Mouse (Mus musculus) heart, postnatal 0 days (tissue): ENCODE results near the gene Cdc42bpb. TPM values are rescaled to one million over a fixed set of nuclear protein-coding genes. Genes with fewer than 3 reads are reported as not detected.
A peak's percentile ranks its signal among the peaks of the same experiment; 100 is the strongest.

ENCODE experiments used
- ATAC-seq: fragments of 200-750 bp; cut with Nextera tagmentation; 2 replicates; pipeline ENCODE4 v1.8.0; 2017; ENCODE audit warnings: low read depth, moderate number of reproducible peaks, moderate library complexity; ENCODE audit not compliant: insufficient read depth
- DNase-seq: peaks from one replicate; pipeline ENCODE4 v3.0.0-alpha.2; 2016; ENCODE audit warnings: low spot score
- H3K27ac ChIP-seq: fragments of 300-500 bp; sonication (generic); 2 replicates; pipeline ENCODE4 v1.5.1; 2014; ENCODE audit warnings: low read depth, mild to moderate bottlenecking
- H3K27me3 ChIP-seq: fragments of 300-500 bp; sonication (generic); 2 replicates; pipeline ENCODE4 v1.6.1; 2014; ENCODE audit warnings: low read length, mixed read lengths; ENCODE audit not compliant: control insufficient read depth, insufficient read depth
- H3K36me3 ChIP-seq: fragments of 300-500 bp; sonication (generic); replicated peaks from 2 replicates; pipeline ENCODE4 v1.6.1; 2014; ENCODE audit warnings: low read length, mixed read lengths; ENCODE audit not compliant: control insufficient read depth, insufficient read depth
- H3K4me1 ChIP-seq: fragments of 300-500 bp; sonication (generic); 2 replicates; pipeline ENCODE4 v1.6.1; 2014; ENCODE audit warnings: antibody characterized with exemption; ENCODE audit not compliant: control insufficient read depth, insufficient read depth
- H3K4me2 ChIP-seq: fragments of 300-500 bp; sonication (generic); 2 replicates; pipeline ENCODE4 v1.6.1; 2014; ENCODE audit warnings: low read depth, mild to moderate bottlenecking, low read length, moderate library complexity
- H3K4me3 ChIP-seq: fragments of 300-500 bp; sonication (generic); 2 replicates; pipeline ENCODE4 v1.5.1; 2014; ENCODE audit warnings: low read depth, low read length
- H3K9ac ChIP-seq: fragments of 300-500 bp; sonication (generic); replicated peaks from 2 replicates; pipeline ENCODE4 v1.6.1; 2014; ENCODE audit warnings: low read depth, low read length, mixed read lengths
- H3K9me3 ChIP-seq: fragments of 300-500 bp; sonication (generic); replicated peaks from 2 replicates; pipeline ENCODE4 v1.6.1; 2016; ENCODE audit warnings: low read length; ENCODE audit not compliant: control insufficient read depth
- CTCF ChIP-seq: IDR thresholded peaks from 2 replicates; pipeline ENCODE4 v1.5.1; 2016; ENCODE audit warnings: antibody characterized with exemption, control low read depth, low read depth
- EP300 ChIP-seq: IDR thresholded peaks from 2 replicates; pipeline ENCODE4 v1.6.1; 2016; ENCODE audit warnings: antibody characterized with exemption, low read depth
- WGBS: fragments of 180-500 bp; shearing (Covaris S2); extraction: QIAGEN DNeasy Blood & Tissue Kit; methylation state at CpG from one replicate; pipeline ENCODE4 v1.1.7; 2014; 5-methylcytosine and 5-hydroxymethylcytosine counted together
- polyA plus RNA-seq: library from polyadenylated mRNA; unstranded; fragments of >200 nt; fragmentation: Nextera tagmentation; extraction: Ambion mirVana; gene quantifications from 2 replicates; pipeline ENCODE4 v1.2.1, GENCODE M21; 2015
- total RNA-seq: library from RNA; depleted of rRNA; stranded (reverse); fragments of >200 nt; gene quantifications from 2 replicates; pipeline ENCODE4 v1.2.3, GENCODE M21; 2014; ENCODE audit warnings: low replicate concordance

Cdc42bpb gene
- total and polyA plus RNA-seq, 2 experiments from 2014 or later = 18.2 to 119 TPM

GRCm38 (mm10) chr12:111324949-111325348 lies 52.6 kb downstream of the Cdc42bpb start:
- no peaks in the 10 kb centered on the region for H3K27me3 ChIP-seq
- 94% methylated on average over 12 of the region's 12 CpGs for WGBS
- H3K36me3 ChIP-seq = peaks cover 98% of the 10 kb centered on the region
- no peak for TF ChIP-seq EP300
- TF ChIP-seq CTCF = no peak
- no peak for DNase-seq
- H3K4me2 ChIP-seq = no peak overlapping the region
- H3K9ac ChIP-seq = no peak overlapping the region
- H3K4me3 ChIP-seq = no peak overlapping the region
- no peaks in the 10 kb centered on the region for H3K9me3 ChIP-seq
- no peaks in the 10 kb centered on the region for H3K4me1 ChIP-seq
- no peak overlapping the region for H3K27ac ChIP-seq
- ATAC-seq = no peak

GRCm38 (mm10) chr12:111324536-111324935 lies 53.0 kb downstream of the Cdc42bpb start:
- 95% methylated on average over 21 of the region's 21 CpGs for WGBS
- TF ChIP-seq CTCF (no peak), EP300 (no peak)
- no peak overlapping the region for H3K27ac ChIP-seq
- no peak overlapping the region for H3K4me3 ChIP-seq
- peaks cover 98% of the 10 kb centered on the region for H3K36me3 ChIP-seq
- no peak overlapping the region for H3K4me2 ChIP-seq
- no peaks in the 10 kb centered on the region for H3K9me3 ChIP-seq
- H3K27me3 ChIP-seq = no peaks in the 10 kb centered on the region
- no peaks in the 10 kb centered on the region for H3K4me1 ChIP-seq
- DNase-seq = no peak
- ATAC-seq = no peak
- H3K9ac ChIP-seq = no peak overlapping the region

- Histone ChIP-seq H3K4me1 (no peaks in the 10 kb centered on the region), H3K9me3 (no peaks in the 10 kb centered on the region), H3K9ac (no peak overlapping the region), H3K27ac (no peak overlapping the region), H3K27me3 (no peaks in the 10 kb centered on the region), H3K36me3 (peaks cover 98% of the 10 kb centered on the region), H3K4me2 (no peak overlapping the region), H3K4me3 (no peak overlapping the region)
- 57% methylated on average over 4 of the region's 4 CpGs for WGBS
- TF ChIP-seq CTCF (no peak), EP300 (no peak)
- DNase-seq = no peak
- no peak for ATAC-seq
These were observed 54.1 kb downstream of the Cdc42bpb start for GRCm38 (mm10) chr12:111323423-111323822.

GRCm38 (mm10) chr12:111321832-111322231 lies 55.7 kb downstream of the Cdc42bpb start:
- 86% methylated on average over 13 of the region's 13 CpGs for WGBS

GRCm38 (mm10) chr12:111320549-111320948 lies 57.0 kb downstream of the Cdc42bpb start:
- no peak overlapping the region for H3K4me2 ChIP-seq
- peaks cover 100% of the 10 kb centered on the region for H3K36me3 ChIP-seq
- H3K4me1 ChIP-seq = no peaks in the 10 kb centered on the region
- no peaks in the 10 kb centered on the region for H3K9me3 ChIP-seq
- no peak overlapping the region for H3K27ac ChIP-seq
- ATAC-seq = peak; percentile 78
- peak; percentile 37 for DNase-seq
- no peak overlapping the region for H3K9ac ChIP-seq
- H3K27me3 ChIP-seq = no peaks in the 10 kb centered on the region
- WGBS = 50% methylated on average over 12 of the region's 12 CpGs
- no peak for TF ChIP-seq EP300
- no peak for TF ChIP-seq CTCF
- H3K4me3 ChIP-seq = no peak overlapping the region

More at GRCm38 (mm10) chr12:111321832-111322231, 55.7 kb downstream of the Cdc42bpb start:
- ATAC-seq = no peak
- TF ChIP-seq CTCF (no peak), EP300 (no peak)
- H3K27ac ChIP-seq = no peak overlapping the region
- no peaks in the 10 kb centered on the region for H3K4me1 ChIP-seq
- H3K9ac ChIP-seq = no peak overlapping the region
- no peaks in the 10 kb centered on the region for H3K27me3 ChIP-seq
- DNase-seq = no peak
- H3K9me3 ChIP-seq = no peaks in the 10 kb centered on the region
- no peak overlapping the region for H3K4me3 ChIP-seq
- H3K4me2 ChIP-seq = no peak overlapping the region
- peaks cover 98% of the 10 kb centered on the region for H3K36me3 ChIP-seq

GRCm38 (mm10) chr12:111317694-111318093 lies 59.8 kb downstream of the Cdc42bpb start:
- H3K9me3 ChIP-seq = no peaks in the 10 kb centered on the region
- TF ChIP-seq EP300 (no peak), CTCF (no peak)
- DNase-seq = no peak
- ATAC-seq = no peak
- H3K4me2 ChIP-seq = no peak overlapping the region
- no peak overlapping the region for H3K9ac ChIP-seq
- WGBS = 93% methylated on average over 9 of the region's 9 CpGs
- H3K36me3 ChIP-seq = peaks cover 99% of the 10 kb centered on the region
- no peak overlapping the region for H3K4me3 ChIP-seq
- H3K27ac ChIP-seq = no peak overlapping the region
- H3K4me1 ChIP-seq = no peaks in the 10 kb centered on the region
- no peaks in the 10 kb centered on the region for H3K27me3 ChIP-seq
